Mouse (Mus musculus) MEL (cell line): ENCODE results near the gene Galnt6.

ENCODE experiments used
- EP300 ChIP-seq, 2 experiments: IDR thresholded peaks; 2 replicates each; pipeline ENCODE4 v1.6.1; 2011; ENCODE audit warnings: improper control_type of control experiment in 2 of 2, low read length in 2 of 2, low read depth in 1 of 2, mild to moderate bottlenecking in 1 of 2
- GATA1 ChIP-seq: IDR thresholded peaks from 2 replicates; pipeline ENCODE4 v1.6.1; 2011; ENCODE audit warnings: low read depth, low read length, improper control_type of control experiment
- MYB ChIP-seq: IDR thresholded peaks from 2 replicates; pipeline ENCODE4 v1.6.1; 2011; ENCODE audit warnings: mild to moderate bottlenecking, low read depth, low read length, improper control_type of control experiment
- MYC ChIP-seq: IDR thresholded peaks from 2 replicates; pipeline ENCODE4 v1.6.1; 2011; ENCODE audit warnings: low read depth, mild to moderate bottlenecking, low read length, improper control_type of control experiment, moderate library complexity
- NRF1 ChIP-seq: IDR thresholded peaks from 2 replicates; pipeline ENCODE4 v1.6.1; 2014; ENCODE audit warnings: low read depth, mild to moderate bottlenecking, inconsistent platforms, low read length, improper control_type of control experiment, moderate library complexity; ENCODE audit not compliant: poor library complexity, insufficient read depth, severe bottlenecking

GRCm38 (mm10) chr15:100654271-100654670 lies 74.9 kb downstream of the Galnt6 start:
- TF ChIP-seq GATA1 (no peak), EP300 (IDR thresholded peaks at IDR 0.05; ENCODE audit: low read depth in 1 of 2, low read length in 2 of 2) (no peak), NRF1 (no peak), MYC (no peak), MYB (no peak)
